Mouse (Mus musculus) layer of hippocampus, postnatal 10 days (tissue): ENCODE measurements around the gene Prg2. TPM values are rescaled to one million over a fixed set of nuclear protein-coding genes. Genes with fewer than 3 reads are reported as not detected.

Experiments used
- DNase-seq, 2 experiments: peaks; one replicate each; pipeline ENCODE4 v3.0.0; 2021; ENCODE audit warnings: low spot score in 2 of 2
- long read RNA-seq: library from polyadenylated mRNA; stranded (forward); transcript quantifications from one replicate; pipeline ENCODE4 v2.0.0, GENCODE M21; 2023
- total RNA-seq, 2 experiments: library from RNA; stranded (reverse); gene quantifications; 2 replicates each; pipeline ENCODE4 v1.2.3; 2021

Prg2 gene
- total RNA-seq: not detected
- long read RNA-seq: 0 reads

DNA sequence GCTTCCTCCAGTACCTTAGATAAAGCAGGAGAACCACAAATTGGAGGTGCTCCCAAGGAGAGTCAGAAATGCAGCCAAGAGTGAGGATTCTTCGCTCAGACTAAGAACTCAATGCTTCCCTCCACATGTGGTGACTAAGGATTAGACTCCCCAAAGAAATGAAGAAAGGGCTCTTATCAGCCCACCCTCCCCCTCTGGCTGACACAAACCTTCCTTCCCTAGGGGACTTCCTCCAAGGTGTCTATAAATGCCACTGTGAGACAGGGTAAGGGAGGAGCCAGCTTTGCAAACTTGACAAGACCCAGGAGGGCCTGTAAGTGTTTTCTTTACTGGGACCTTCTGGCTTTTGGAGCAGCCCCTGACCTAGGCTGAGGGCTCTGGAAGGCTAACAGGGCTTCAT is at the start of gene Prg2:
Prg2 (plus strand) TSS at position 274 of the 400 bp plus-strand sequence.
- no peak for DNase-seq

DNA sequence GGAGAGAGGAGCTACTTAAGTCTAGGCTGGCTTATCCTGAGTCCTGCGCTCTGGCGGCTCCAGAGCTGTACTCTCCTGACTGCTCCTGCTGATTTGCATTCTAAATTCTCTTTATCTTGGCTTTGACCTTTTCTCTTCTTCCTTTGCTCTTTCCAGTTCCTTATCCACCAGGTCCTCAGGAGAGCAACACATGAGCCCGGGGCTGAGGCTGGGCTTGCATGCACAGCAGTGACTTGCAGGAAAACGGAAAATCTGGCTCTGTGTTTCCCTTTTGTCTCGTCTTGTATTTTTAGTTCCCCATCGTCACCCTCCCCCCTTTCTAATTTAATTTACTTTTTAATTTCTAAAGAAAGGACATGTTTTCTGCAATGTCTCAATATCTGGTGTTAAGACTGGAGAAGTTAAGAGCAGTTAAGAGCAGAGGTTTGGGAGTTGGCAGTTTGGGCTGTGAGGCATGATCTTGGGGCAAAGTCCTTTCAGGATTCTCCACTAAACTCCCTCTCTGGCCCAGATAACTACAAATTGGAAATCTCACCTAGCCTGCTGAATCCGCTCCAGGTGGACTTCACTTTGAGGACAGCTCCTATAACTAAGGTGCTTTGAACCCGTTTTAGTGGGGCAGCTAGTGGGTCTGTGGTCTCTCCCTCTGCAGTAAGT is 46.1 kb upstream of the Prg2 start:
- no peak for DNase-seq

DNA sequence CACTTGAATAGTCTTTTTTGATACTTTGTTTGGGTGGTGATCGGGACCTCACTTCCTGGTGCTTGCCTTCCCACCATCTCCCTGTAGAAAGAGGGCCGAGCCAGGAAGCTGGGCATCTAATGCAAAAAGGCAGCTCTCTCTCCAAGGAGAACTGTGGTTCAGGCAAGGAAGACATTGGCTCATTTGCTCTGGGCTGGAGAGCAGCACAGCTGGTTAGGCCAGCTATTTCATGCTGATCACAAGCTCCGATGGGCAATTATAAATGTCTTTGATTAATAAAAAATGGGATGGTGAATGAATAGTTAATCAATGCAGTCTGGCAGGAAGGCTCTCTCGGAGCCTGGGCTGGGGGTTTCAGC is 45.6 kb upstream of the Prg2 start:
- no peak for DNase-seq

DNA sequence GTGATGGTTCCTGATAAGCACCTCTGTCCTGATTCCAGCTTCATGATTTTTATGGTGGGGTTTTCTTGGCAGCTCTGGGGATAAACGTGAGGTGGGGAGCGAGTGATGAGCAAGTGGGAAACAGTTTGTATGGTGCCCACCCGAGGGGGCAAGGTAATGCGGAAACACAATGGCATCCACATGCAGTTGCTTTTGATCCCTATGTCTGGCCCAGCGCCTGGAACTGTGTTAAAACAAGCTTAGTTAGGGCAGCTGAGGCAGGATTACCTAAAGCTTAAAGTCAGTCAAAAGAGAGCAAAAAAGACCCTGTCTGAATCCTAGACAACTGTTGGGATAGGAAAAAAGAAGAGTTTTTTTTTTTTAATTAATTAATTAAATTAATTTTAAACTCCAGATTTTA is 45.2 kb upstream of the Prg2 start:
- no peak for DNase-seq

DNA sequence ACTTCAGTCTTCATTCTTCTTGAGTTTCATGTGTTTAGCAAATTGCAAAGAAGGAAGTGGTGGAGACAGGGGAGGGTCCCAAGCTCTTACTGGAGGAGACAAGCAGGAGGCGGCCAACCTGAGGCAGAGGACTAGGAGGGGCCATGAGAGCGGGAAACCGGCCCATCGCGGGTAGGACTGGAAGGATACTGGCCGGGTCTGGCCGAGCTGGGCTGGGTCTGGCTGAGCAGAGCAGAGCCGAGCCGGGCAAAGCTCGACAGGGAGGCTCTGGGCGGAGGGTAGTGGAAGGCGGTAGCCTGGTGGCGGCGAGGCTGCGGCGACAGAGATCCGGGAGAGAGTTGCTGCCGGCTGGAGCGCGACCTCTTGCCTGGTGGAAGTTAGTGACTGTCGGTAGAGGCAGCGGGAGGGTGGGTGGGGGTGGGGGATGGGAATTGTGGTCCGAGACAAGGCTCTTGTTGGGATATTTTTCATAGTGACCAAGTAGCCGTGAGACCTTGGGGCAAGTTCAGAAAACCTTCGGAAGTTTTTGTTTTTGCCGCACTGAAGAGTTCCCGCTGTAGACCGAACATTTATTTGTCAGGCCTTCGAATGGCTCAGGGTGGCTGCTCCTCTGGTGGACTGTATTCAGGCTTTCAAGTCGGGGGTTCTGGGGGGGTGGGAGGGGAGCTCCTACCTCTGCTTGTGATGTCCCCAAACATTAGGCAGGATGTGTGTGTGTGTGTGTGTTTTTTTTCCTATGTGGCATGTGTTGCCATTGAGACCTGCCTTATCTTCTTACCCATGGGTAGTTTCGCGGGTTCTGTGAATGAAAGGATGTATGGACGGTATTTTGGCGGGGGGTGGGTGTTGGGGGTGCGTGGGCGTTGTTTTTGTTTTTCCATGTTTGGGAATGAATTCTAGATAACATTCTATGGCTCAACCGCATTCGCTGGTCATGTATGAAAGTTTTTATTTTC is 43.5 kb upstream of the Prg2 start, which contains the start of gene Slc43a3:
Slc43a3 (plus strand) TSS at position 106 of the 956 bp plus-strand sequence.
- peak; percentile 34 to 36 for DNase-seq

DNA sequence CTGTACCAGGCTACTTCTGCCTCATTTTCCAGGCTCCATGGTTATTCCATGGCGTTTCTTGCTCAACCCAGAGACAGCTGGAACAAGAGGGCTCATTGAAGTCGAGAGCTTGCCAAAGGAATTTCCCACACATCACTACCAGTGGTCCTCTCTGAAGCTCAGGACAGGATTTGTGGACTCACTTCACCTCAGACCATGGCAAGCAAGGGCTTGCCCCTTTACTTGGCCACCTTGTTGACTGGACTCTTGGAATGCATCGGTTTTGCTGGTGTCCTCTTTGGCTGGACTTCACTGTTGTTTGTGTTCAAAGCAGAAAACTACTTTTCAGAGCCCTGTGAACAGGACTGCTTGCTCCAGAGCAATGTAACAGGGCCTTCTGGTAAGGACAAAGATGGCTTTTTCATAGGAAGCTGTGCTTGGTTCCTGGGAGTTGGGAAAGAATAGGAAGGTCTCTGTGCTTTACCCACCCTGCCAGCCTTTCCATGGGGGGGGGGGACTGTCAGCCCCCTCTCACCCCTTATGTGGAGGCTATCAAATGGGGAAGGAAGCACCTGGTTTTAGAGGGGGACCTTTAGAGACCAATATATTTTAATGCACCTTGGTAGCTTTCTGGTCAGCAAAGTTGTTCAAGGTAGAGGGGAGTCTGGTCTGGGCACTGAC is 42.6 kb upstream of the Prg2 start:
- DNase-seq: no peak

DNA sequence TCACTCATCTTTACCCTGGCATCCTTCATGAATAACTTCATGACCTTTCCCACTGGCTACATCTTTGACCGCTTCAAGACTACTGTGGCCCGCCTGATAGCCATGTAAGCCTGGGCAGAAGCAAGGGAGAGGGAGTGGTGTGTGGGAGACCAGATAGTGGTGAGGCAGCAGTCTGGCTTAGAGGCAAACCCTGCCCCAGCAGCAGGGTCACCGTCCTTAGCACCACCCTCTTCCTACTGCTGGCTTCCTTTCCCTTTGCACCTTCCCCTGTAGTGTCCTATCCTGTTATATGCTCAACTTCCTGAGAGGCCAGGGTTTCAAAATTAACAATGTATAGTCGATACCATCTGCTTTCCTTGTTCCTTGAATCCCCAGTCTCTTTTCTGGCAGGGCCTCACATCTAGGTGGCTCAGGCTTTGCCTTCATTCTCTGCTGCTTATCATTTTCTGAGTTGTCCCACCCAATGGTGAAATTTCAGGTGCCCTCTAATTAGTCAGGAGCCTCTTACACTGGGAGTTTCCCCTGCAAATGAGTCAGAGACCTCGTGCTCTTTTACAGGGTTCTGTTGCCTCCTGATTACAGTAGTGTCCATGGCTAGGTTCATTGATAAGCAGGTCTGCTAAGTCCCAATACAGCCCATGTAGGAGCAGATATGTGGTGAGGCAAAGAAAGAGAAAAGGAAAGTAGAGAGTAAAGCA is 41.9 kb upstream of the Prg2 start:
- no peak for DNase-seq

DNA sequence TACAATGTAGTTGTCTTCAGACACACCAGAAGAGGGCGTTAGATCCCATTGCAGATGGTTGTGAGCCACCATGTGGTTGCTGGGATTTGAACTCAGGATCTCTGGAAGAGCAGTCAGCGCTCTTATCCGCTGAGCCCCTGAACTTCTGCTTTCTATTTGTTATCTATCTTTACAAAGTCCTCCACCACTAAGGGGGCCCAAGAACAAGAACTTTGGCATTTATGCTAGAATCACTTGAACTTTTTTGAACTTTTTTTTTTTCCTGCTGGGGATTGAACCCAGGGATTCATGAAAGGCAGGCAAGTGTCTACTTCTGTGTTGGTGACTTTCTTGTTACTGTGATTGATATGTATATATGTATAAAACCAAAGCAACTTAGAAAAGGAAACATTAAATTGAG is 41.0 kb upstream of the Prg2 start:
- DNase-seq: no peak

DNA sequence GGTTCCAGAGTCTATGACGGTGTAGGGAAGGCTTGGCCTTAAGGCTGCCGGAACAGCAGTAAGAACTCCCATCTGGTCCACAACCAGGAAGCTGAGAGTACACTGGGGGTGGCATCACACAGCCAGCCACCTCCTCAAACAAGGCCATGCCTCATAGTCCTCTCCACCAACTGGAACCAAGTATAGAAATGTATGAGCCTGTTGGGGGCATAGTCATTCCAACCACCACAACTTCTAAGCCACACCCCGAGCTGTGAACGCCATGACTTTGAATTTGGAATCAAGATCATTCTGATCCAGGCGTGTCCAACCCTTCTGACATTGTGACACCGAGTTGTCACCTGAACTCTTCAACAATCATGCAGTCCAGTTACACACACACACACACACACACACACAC is 40.5 kb upstream of the Prg2 start:
- DNase-seq: no peak

DNA sequence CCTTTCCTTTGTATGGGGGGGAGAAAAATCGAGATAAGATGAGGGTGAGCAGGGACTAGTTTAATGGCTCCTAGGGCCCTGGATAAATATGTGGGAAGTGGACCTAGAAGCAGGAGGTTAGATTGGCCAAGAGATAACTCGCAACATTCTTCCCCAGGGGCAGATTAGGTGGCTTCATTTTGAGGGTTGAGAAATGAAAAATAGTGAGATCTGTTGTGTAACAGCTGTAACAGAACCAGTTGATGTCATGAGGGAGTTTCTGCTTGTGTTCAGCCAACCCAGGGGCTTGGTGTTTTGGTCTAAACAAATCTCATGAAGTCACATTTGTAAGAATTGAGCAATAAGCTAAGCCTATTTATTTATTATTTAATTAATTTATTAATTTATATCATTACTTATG is 38.9 kb upstream of the Prg2 start:
- DNase-seq: no peak

DNA sequence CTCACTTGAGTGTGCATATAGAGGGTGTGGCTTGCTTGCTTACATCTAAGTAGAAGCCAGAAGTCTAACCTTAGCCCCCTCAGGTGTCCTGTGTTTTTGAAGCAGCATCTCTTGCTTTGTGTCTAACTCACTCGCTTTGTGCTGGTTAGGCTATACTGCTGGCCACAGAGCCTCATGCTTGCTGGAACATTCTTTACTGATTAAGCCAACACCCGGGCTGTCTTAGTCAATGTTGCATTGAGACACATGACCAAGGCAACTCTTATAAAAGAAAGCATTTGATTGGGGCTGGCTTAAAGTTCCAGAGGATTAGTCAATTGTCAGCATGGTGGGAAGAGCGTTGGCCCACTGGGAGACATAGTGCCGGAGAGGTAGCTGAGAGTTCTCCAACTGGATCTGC is 38.5 kb upstream of the Prg2 start:
- DNase-seq: no peak

DNA sequence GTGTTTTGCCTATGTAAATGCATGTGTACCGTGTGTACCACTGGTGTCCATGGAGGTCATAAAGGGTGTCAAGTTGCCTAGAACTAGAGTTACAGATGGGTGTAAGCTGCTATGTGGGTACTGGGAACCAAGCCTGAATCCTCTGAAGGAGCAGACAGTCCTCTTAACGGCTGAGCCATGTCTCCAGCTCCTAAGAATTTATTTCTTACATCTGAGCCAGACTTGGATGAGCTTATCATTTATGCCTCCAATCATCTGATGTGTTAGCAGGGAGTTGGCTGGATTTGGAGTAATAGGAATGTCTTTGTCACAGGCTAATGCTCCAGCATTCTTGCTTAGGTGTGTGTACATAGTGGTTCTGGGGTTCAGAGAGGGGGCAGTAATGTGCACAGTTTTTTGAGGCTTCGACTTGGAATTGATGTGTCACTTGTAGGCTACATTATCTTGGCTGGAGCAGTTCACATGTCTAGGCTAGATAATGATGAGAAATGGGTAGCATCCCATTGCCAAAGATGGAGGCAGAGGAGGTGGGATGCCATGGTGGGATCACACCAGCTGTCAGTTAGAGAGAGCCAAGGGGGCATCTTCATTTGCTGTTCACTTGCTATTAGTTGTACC is 33.0 kb upstream of the Prg2 start:
- DNase-seq: no peak

DNA sequence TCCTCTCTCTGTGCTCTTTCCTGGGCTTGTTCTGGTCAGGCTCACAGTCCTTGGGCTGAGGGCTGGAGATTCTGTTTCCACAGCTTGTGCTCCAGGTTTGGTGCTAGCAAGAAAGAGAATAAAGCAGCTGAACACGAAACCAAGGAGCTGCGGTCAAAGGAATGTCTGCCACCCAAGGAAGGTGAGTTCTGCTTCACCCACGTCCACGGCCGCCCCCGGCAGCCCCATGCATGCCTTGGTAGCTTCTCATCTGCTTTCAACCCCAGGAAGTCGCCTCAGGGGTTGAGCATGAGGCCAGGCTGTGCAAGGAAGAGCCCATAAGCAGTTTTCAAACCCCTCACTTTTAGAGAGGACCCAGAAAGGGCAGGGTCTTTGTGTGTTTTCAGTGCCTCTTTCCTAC is 32.0 kb upstream of the Prg2 start:
- DNase-seq: no peak

DNA sequence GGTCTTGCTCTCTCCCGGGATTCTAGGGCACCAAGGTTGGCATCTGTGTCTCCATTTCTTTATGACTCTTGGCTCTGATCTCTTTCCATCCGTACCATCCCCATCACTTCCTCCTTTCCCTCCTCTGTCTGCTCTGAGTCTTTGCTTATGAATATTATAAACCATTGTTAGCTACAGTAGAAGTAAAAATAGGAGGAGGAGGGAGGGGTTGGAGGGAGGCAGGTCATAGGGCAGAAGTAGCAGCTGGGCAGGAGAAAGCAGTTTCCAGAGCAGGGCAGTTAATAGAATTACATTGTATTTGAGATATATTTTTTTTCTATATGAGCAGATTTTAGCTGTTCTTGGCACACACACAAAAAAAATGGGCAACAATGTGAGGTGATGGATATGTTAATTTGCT is 31.5 kb upstream of the Prg2 start:
- no peak for DNase-seq

DNA sequence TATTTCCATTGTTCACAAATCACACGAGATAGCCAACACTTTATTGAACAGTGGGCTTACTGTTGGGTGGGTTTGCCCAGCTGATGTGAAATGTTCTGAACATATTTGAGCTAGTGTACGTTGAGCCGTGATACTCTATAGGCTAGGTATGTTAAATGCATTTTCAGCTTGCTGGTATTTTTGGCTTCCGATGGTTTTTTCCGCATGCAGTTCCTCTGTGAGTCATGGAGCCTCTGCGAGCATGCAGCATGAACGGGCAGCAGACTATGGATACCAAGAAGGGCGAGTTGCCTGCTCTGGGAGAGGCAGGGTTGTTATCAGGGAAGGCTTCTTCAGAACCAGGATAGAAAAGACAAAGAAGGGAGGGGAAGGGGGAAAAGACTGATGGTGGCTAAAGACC is 29.2 kb upstream of the Prg2 start:
- DNase-seq: no peak

DNA sequence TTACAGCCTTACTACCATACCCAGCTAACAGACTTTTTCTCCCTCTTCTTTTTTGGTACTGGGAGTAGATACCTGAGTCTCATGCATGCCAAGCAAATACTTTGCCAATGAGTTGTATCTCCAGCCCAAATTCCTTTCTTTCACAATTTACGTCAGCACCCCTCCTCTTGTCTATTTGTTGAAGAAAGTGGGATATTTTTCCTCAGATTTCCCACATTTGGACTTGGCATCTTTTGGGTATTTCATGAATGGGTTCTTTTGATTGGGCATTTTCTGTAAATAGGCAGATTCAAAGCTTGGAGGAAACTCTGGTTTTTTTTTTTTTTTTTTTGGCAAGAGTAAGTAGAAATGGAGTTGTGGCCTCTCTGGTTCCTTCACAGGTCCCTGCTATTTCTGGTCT is 28.0 kb upstream of the Prg2 start:
- no peak for DNase-seq

DNA sequence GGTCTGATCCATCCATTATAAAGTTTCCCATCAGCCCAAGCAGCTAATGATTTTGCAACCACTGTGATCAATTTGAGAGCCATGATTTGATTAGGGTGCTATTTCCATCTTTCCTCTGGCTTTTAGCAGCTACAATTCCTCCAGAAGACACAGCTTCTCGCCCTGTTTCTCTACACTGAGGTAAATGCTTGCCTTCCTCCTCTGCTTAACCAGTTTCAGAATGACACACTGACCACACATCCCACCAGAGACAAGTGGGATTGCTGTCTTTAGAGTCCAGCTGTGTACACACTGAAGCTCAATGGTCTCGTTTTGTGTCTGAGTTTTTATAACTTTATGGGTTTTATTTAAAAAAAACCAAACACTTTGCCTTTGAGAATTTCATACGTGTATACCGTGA is 27.6 kb upstream of the Prg2 start:
- DNase-seq: no peak

DNA sequence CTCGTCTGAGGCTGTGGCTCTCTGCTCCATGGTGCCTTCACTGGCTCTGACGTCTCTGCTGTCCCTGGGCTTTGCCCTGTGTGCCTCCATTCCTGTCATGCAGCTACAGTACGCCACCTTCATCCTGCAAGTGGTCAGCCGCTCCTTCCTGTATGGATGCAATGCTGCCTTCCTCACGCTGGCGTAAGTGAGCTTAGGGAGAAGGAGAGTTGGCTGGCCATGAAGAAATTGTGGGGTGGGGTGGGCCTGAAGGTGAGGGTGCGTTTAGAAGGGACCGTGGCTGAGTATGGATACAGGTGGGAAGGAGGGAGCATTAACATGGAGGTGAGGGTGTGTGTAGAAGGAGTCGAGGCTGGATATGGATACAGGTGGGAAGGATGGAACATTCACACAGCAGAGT is 24.8 kb upstream of the Prg2 start:
- no peak for DNase-seq

DNA sequence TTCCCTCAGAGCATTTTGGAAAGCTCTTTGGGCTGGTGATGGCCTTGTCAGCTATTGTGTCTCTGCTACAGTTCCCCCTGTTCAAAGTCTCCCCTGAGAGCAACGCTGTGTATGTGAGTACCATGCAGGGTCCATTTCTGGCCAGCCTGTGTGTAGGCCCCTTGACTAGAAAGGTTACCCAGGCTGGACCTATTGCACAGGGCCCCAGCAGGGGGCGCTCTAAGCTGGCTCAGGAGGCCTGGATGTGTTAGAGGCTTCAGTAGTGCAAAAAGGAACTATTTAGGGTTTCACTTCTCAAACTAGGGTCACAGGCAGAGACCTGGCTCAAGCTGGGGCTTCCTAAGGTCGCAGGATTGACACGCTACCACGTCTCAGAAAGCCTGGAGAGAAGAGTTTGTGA is 24.0 kb upstream of the Prg2 start:
- peak; percentile 54 to 73 for DNase-seq

DNA sequence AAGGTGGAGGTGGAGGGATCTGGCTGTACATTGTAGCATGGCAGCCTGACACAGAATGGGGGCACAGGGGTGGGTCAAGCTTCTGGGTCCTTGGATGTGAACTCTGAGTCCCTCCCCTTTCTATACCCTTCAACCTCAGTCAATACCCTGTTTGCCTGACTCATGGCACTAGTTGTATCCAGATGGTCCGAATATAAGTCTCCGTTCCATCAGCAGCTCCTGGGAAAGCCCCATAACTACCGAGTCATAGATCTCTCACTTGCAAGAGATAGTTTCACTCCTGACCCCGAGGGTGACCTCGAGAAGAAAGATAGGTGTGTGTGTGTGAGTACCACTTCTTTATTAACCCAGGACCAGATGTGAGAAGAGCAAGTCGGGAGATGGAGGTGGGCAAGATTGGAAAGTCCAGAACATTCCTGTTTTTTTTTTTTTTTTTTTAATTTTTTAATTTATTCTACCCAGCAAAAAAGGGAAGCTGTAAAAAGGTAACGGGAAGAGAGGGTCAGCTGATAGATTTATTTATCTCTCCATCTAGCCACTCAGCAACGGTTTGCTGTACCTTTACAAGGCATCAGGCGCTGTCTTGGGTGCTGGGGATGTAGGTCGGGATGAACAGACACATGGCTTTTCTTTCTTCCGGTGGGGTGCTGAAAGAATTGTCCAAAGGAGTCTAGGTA is 21.5 kb upstream of the Prg2 start:
- no peak for DNase-seq

DNA sequence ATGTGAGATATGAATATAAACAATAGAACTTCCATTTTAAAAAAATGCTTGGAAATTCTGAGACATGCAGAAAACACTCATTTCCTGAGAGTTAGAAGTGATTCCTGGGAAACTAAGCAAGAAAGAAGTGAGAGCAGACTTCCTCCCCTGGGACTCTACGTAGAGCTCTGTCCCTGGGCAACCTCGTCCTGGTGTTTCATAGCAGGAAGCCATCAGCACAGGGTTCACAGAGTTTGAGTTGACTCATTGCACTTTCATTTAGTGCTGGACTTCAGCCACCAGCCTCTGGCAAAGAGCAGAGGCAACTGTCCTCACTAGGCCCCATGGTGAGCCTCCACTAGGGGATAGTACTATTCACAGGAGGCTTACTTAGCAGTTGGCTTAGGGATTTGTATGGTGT is 19.0 kb upstream of the Prg2 start:
- DNase-seq: no peak
